Mouse (Mus musculus) stomach, embryonic 14.5 days (tissue): ENCODE measurements around the gene Josd2. TPM values are rescaled to one million over a fixed set of nuclear protein-coding genes. Genes with fewer than 3 reads are reported as not detected.

Source experiments
- ATAC-seq: fragments of 200-750 bp; cut with Nextera tagmentation; 2 replicates; pipeline ENCODE4 v1.8.0; 2017; ENCODE audit warnings: low read depth, moderate TSS enrichment; ENCODE audit not compliant: insufficient number of reproducible peaks, insufficient read depth, low FRiP score
- H3K27ac ChIP-seq: fragments of 300-500 bp; sonication (generic); 2 replicates; pipeline ENCODE4 v1.5.1; 2014; ENCODE audit warnings: mild to moderate bottlenecking, low read length, moderate library complexity, mixed read lengths
- H3K27me3 ChIP-seq: fragments of 300-500 bp; sonication (generic); 2 replicates; pipeline ENCODE4 v1.6.1; 2014; ENCODE audit warnings: low read length, control low read depth, mixed read lengths; ENCODE audit not compliant: control insufficient read depth, insufficient read depth
- H3K36me3 ChIP-seq: fragments of 300-500 bp; sonication (generic); 2 replicates; pipeline ENCODE4 v1.6.1; 2014; ENCODE audit warnings: mild to moderate bottlenecking, control low read depth, low read length, moderate library complexity, mixed read lengths; ENCODE audit not compliant: control insufficient read depth, insufficient read depth
- H3K4me1 ChIP-seq: fragments of 300-500 bp; sonication (generic); 2 replicates; pipeline ENCODE4 v1.6.1; 2014; ENCODE audit warnings: low read length, control low read depth, mixed read lengths; ENCODE audit not compliant: control insufficient read depth, insufficient read depth
- H3K4me2 ChIP-seq: fragments of 300-500 bp; sonication (generic); replicated peaks from 2 replicates; pipeline ENCODE4 v1.6.1; 2014; ENCODE audit warnings: low read depth, low read length, control low read depth
- H3K4me3 ChIP-seq: fragments of 300-500 bp; sonication (generic); 2 replicates; pipeline ENCODE4 v1.5.1; 2014; ENCODE audit warnings: low read depth, low read length, control low read depth
- H3K9ac ChIP-seq: fragments of 300-500 bp; sonication (generic); replicated peaks from 2 replicates; pipeline ENCODE4 v1.6.1; 2014; ENCODE audit warnings: low read depth, mild to moderate bottlenecking, control low read depth, low read length, moderate library complexity, mixed read lengths
- H3K9me3 ChIP-seq: fragments of 300-500 bp; sonication (generic); 2 replicates; pipeline ENCODE4 v1.6.1; 2016; ENCODE audit warnings: low read depth, low read length, control low read depth; ENCODE audit not compliant: control insufficient read depth
- WGBS: fragments of 180-500 bp; shearing (Covaris S2); extraction: QIAGEN DNeasy Blood & Tissue Kit; methylation state at CpG from one replicate; pipeline ENCODE4 v1.1.7; 2014; 5-methylcytosine and 5-hydroxymethylcytosine counted together
- microRNA-seq: library from miRNA; unstranded; fragments of <30 nt; microRNA quantifications from one replicate; pipeline ENCODE4, GENCODE M21; 2016
- polyA plus RNA-seq: library from polyadenylated mRNA; unstranded; fragments of >200 nt; fragmentation: Nextera tagmentation; extraction: Ambion mirVana; gene quantifications from 2 replicates; pipeline ENCODE4 v1.2.1, GENCODE M21; 2014

Gene Josd2
- polyA plus RNA-seq, 1 experiment from 2014 or later: 82.1 TPM

GRCm38 (mm10) chr7:44520990-44521389, 53.2 kb downstream of the Josd2 start:
- Histone ChIP-seq H3K4me3 (no peak overlapping the region), H3K27me3 (no peaks in the 10 kb centered on the region), H3K9me3 (no peaks in the 10 kb centered on the region), H3K4me2 (no peak overlapping the region), H3K36me3 (no peaks in the 10 kb centered on the region), H3K4me1 (no peaks in the 10 kb centered on the region), H3K27ac (no peak overlapping the region), H3K9ac (no peak overlapping the region)
- 72% methylated on average over 3 of the region's 3 CpGs for WGBS
- no peak for ATAC-seq

Small RNA genes within 50 kb of the gene (microRNA-seq; reads per million reads assigned to microRNA genes)
- gene Mir7052: not detected

Other genes starting within 250 kb of the Josd2 start
- 0.71 and 2.0 TPM in 2 replicates for gene Klk1, start 242.6 kb upstream of the Josd2 start, polyA plus RNA-seq
- not detected in 2 replicates for gene Gm36864, start 231.8 kb upstream of the Josd2 start, polyA plus RNA-seq
- gene 1700028J19Rik, start 221.3 kb upstream of the Josd2 start, polyA plus RNA-seq: 1.5 and 1.6 TPM in 2 replicates
- 123 and 143 TPM in 2 replicates for gene 2410002F23Rik, start 221.3 kb upstream of the Josd2 start, polyA plus RNA-seq
- gene Acp4, start 210.6 kb upstream of the Josd2 start, polyA plus RNA-seq: 0.15 TPM in 1 of 2 replicates, not detected in the other
- gene Gm15517, start 206.5 kb upstream of the Josd2 start, polyA plus RNA-seq: not detected in 2 replicates
- 4.2 and 4.9 TPM in 2 replicates for gene Clec11a, start 161.1 kb upstream of the Josd2 start, polyA plus RNA-seq
- 4.2 and 4.5 TPM in 2 replicates for gene Shank1, start 157.7 kb upstream of the Josd2 start, polyA plus RNA-seq
- gene Syt3, start 83.9 kb upstream of the Josd2 start, polyA plus RNA-seq: 1.6 and 2.0 TPM in 2 replicates
- 1.2 and 1.3 TPM in 2 replicates for gene 1700008O03Rik, start 82.2 kb upstream of the Josd2 start, polyA plus RNA-seq
- 1.2 and 2.1 TPM in 2 replicates for gene Lrrc4b, start 39.0 kb upstream of the Josd2 start, polyA plus RNA-seq
- 0.52 and 1.1 TPM in 2 replicates for gene Aspdh, start 2.6 kb upstream of the Josd2 start, polyA plus RNA-seq
- gene Emc10, start 28.5 kb downstream of the Josd2 start, polyA plus RNA-seq: 113 and 116 TPM in 2 replicates
- 11.6 and 17.9 TPM in 2 replicates for gene Fam71e1, start 28.6 kb downstream of the Josd2 start, polyA plus RNA-seq
- 0.39 and 0.43 TPM in 2 replicates for gene Mybpc2, start 56.7 kb downstream of the Josd2 start, polyA plus RNA-seq
- gene Spib, start 64.1 kb downstream of the Josd2 start, polyA plus RNA-seq: not detected in 2 replicates
- gene Pold1, start 80.9 kb downstream of the Josd2 start, polyA plus RNA-seq: 54.3 and 56.6 TPM in 2 replicates
- gene Nr1h2, start 86.0 kb downstream of the Josd2 start, polyA plus RNA-seq: 63.2 and 66.7 TPM in 2 replicates
- 1.6 and 2.8 TPM in 2 replicates for gene Napsa, start 104.4 kb downstream of the Josd2 start, polyA plus RNA-seq
- gene Kcnc3, start 122.7 kb downstream of the Josd2 start, polyA plus RNA-seq: 0.39 and 0.57 TPM in 2 replicates
- 14.0 and 15.8 TPM in 2 replicates for gene Myh14, start 202.9 kb downstream of the Josd2 start, polyA plus RNA-seq
- gene Izumo2, start 240.8 kb downstream of the Josd2 start, polyA plus RNA-seq: not detected in 2 replicates